Comparison of ENCODE assay signal across 1 mouse cellular context in genomic region chr11:69581147-69581688, GRCm38 (mm10).
TF ChIP-seq lines count a peak whose summit lies in the region.

No protein-coding gene starts in this region.

TF ChIP-seq in MEL, 35 proteins besides CTCF, POLR2A, EP300 and RAD21 (continued from another document):
- TF ChIP-seq ZKSCAN1 (IDR thresholded peaks at IDR 0.05; ENCODE audit: low read depth, low read length) (no peak), GABPA (IDR thresholded peaks at IDR 0.05; ENCODE audit: low read depth, low read length) (no peak), BHLHE40 (IDR thresholded peaks at IDR 0.05; ENCODE audit: borderline replicate concordance, low read depth, low read length) (no peak), JUND (IDR thresholded peaks at IDR 0.05; ENCODE audit: low read depth, low read length) (0 out of 2 replicates have a peak, but pooled peaks have one; percentile 10), NELFE (IDR thresholded peaks at IDR 0.05; ENCODE audit: low read depth, low read length) (peak; percentile 42; the same call in 1 of the 2 replicates), SIN3A (IDR thresholded peaks at IDR 0.05; ENCODE audit: low read length) (peak; percentile 94), TCF12 (IDR thresholded peaks at IDR 0.05; ENCODE audit: low read depth, low read length) (peak; percentile 52; the same call in 1 of the 2 replicates), NRF1 (IDR thresholded peaks at IDR 0.05; ENCODE audit: insufficient read depth, low read depth, low read length, poor library complexity, severe bottlenecking) (peak; percentile 26; the same call in 1 of the 2 replicates), POLR2AphosphoS2 (IDR thresholded peaks at IDR 0.05; ENCODE audit: low read length) (no peak; the same call in 1 of the 2 replicates), POLR2AphosphoS5 (IDR thresholded peaks at IDR 0.05; ENCODE audit: borderline replicate concordance, low read depth, low read length) (no peak; the same call in 1 of the 2 replicates), MYB (IDR thresholded peaks at IDR 0.05; ENCODE audit: low read depth, low read length) (0 out of 2 replicates have a peak, but pooled peaks have one; percentile 19), MAZ (IDR thresholded peaks at IDR 0.05; ENCODE audit: low read depth, low read length) (no peak), SMC3 (IDR thresholded peaks at IDR 0.05; ENCODE audit: low read depth, low read length) (no peak), KAT2A (conservative IDR thresholded peaks at IDR 0.05; ENCODE audit: low read depth, low read length) (peak; percentile 27; the same call in 1 of the 2 replicates), RCOR1 (IDR thresholded peaks at IDR 0.05; ENCODE audit: low read depth, low read length) (no peak), ZC3H11A (IDR thresholded peaks at IDR 0.05; ENCODE audit: low read depth, low read length) (no peak), CHD2 (IDR thresholded peaks at IDR 0.05; ENCODE audit: low read length) (no peak), HCFC1 (IDR thresholded peaks at IDR 0.05; ENCODE audit: low read depth, low read length) (peak; percentile 90), GATA1 (IDR thresholded peaks at IDR 0.05; ENCODE audit: low read depth, low read length) (peak; percentile 43; the same call in 1 of the 2 replicates), ELF1 (IDR thresholded peaks at IDR 0.05; ENCODE audit: low read depth, low read length) (peak; percentile 81), MAFK (IDR thresholded peaks at IDR 0.05; ENCODE audit: borderline replicate concordance, low read depth, low read length) (no peak), UBTF (IDR thresholded peaks at IDR 0.05; ENCODE audit: borderline replicate concordance, insufficient read depth, low read depth, low read length) (no peak; the same call in 1 of the 2 replicates), USF1 (IDR thresholded peaks at IDR 0.05; ENCODE audit: low read depth, low read length) (no peak)
